Mouse (Mus musculus): ENCODE measurements around the gene Vps52.
"Not testable (repeated sequence)": the region's sequence is repeated elsewhere in the genome, so short reads cannot be mapped to it uniquely, and the experiment has no call there.

Vps52 gene

DNA sequence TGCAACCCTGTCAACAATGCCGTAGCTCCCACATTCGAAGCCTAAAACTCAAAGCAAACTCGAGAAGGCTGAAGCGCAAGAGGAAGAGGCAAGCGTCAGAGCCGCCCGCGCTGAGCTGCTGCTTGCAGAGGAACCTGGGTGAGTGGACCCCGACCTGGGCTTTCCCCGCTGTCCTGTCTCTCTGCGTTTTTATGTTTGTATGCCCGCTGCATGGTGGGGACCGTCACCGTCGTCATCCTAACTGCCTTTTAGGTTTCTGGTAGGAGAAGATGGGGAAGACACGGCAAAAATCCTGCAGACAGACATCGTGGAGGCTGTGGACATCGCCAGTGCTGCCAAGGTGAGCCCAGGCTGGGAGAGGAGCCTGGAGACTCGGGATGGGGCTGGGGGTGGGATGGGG lies 14.2 kb upstream of the Vps52 start:
- DNase-seq (ENCODE audit: low spot score in 2 of 2), result no peak

- DNase-seq (ENCODE audit: low spot score in 2 of 2), result no peak
Measured at GRCm38 (mm10) chr17:33943454-33943853, 12.2 kb upstream of the Vps52 start.

DNA sequence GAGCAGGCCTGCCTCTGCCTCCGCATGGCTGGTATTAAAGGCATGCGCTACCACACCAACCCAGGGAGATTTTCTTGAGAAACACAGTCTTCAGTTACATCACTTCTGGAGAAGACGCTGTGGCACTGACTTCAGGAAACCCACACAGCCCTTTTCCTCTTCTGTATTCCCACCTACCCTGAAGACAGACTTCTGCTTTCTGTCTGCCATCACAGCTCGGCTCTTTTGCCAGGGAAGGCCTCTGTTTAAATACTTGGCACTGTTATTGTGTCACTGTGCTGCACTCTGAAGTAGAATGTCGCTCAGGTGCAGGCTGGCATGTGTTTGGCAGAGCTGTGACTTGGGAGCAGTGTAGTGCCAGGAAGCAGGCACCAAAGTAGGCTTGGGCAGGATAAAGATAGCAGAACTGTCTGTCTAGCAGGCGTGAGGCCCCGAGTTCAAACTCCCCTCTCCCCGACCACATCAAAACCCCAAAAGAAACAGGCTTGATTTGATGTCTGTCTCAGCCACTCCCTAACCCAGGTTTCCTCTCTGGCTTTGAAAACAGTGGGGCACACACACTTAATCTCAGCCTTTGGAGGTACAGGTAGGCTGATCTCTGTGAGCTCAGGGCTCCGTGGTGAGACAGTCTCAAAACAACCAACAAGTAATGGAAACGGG lies 8.1 kb upstream of the Vps52 start:
- no peak for DNase-seq (ENCODE audit: low spot score in 2 of 2)

- DNase-seq (ENCODE audit: low spot score in 2 of 2), result no peak
Measured at GRCm38 (mm10) chr17:33948090-33948904, 7.3 kb upstream of the Vps52 start.

DNA sequence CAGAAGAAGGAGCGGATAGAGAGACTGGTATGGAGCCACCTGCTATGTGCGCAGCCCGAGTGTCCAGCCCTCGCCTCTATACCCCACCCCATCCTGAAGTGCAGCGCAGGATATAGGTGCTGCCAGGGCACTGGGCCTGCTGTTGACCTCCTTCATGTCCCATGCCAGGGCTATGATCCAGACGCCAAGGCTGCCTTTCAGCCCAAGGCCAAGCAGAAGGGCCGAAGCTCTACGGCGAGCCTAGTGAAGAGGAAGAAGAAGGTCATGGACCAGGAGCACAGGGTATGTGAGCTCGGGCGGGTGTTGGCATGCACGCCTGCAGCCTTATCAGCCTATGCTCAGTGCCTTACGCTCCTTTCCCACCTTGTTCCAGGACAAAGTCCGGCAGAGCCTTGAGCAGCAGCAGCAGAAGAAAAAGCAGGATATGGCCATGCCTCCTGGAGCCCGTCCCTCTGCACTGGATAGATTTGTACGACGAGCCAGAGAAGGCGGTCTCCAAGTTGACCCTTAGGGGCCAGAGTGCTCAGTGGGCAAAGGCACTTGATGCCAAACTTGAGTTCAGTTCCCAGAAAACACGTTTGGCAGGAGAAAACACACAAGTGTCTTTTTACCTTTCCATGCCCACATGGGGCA lies 6.6 kb upstream of the Vps52 start:
- no peak for DNase-seq (ENCODE audit: low spot score in 2 of 2)

- DNase-seq (ENCODE audit: low spot score in 2 of 2), result no peak
Measured at GRCm38 (mm10) chr17:33950131-33950625, 5.4 kb upstream of the Vps52 start.

GRCm38 (mm10) chr17:33951021-33951946 lies 4.3 kb upstream of the Vps52 start, which contains the start of gene B3galt4:
TSS of gene B3galt4 (minus strand) at chr17:33951488.
- peak; percentile 47 to 59 for DNase-seq (ENCODE audit: low spot score in 2 of 2)

DNA sequence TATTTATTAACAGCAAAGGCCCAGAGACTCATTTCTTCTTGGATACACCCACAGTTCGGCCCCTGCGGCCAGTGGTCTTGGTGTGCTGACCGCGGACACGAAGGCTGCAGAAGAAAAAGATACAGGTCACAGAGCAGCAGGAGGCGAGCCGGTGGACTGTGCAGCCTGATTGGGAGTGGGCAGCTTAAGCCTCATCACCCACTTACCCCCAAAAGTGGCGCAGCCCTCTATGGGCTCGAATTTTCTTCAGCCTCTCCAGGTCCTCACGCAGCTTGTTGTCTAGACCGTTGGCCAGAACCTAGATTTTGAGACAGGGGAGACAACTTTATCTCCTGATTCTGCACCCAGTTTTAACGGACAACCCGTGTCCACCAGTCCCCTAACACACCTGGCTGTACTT lies 3.6 kb upstream of the Vps52 start:
- not testable (repeated sequence) for DNase-seq (ENCODE audit: low spot score in 2 of 2)

DNA sequence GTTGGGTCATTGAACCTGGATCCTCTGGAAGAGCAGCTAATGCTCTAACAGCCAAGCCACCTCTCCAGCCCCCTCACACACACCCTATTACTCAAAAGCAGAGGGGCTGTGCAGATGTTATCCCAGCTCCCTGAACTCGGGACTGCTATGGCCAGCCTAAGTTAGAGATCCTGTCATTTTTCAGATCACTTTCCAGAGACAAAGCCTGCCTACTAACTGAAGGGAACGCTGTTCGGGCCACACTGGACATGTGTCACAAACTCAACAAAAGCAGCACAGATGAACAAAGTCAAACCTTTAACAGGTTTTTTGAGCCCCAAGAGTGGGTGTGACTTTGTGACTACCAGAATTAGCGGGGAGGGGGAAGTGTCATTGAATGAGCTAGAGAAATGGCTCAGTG lies 2.7 kb upstream of the Vps52 start:
- DNase-seq (ENCODE audit: low spot score in 2 of 2), result no peak

- DNase-seq (ENCODE audit: low spot score in 2 of 2), result no peak
Measured at GRCm38 (mm10) chr17:33953310-33953709, 2.3 kb upstream of the Vps52 start.

DNA sequence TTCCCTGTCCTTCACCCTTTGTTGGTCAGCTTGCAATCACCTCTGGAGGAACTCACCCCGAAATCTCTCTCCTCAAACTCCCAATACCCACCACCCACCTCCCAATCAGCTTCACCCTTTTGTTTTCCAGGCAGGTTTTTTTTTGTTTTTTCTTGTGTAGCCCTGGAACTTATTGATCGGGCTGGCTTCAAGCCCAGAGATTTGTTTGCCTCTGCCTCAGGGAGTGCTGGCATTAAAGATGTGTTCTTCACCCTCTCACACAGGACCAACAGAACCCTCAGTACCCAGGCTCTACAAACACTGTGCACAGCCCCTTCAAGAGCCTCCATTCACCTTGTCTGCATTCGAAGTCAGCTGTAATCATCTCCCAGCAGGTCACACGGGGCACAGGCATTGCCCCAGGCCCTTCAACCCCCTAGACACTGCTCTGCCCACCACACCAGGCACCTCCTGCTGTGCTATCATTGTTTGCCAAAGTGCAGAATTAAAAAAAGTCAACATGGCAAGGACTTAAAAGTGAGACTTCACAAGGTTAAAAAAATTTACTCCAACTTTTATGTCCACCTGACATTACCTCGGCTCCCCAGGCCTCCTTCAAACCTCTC lies 1.5 kb upstream of the Vps52 start:
- no peak for DNase-seq (ENCODE audit: low spot score in 2 of 2)

GRCm38 (mm10) chr17:33954646-33955554 lies 712 bp upstream of the Vps52 start:
- no peak for DNase-seq (ENCODE audit: low spot score in 2 of 2)

GRCm38 (mm10) chr17:33956336-33956735 lies 724 bp downstream of the Vps52 start:
- DNase-seq (ENCODE audit: low spot score in 2 of 2), result no peak

- DNase-seq (ENCODE audit: low spot score in 2 of 2), result no peak
Measured at GRCm38 (mm10) chr17:33957493-33957892, 1.9 kb downstream of the Vps52 start.

- no peak for DNase-seq (ENCODE audit: low spot score in 2 of 2)
Measured at GRCm38 (mm10) chr17:33958451-33958850, 2.8 kb downstream of the Vps52 start.

- DNase-seq (ENCODE audit: low spot score in 2 of 2), result no peak
Measured at GRCm38 (mm10) chr17:33959135-33959534, 3.5 kb downstream of the Vps52 start.

DNA sequence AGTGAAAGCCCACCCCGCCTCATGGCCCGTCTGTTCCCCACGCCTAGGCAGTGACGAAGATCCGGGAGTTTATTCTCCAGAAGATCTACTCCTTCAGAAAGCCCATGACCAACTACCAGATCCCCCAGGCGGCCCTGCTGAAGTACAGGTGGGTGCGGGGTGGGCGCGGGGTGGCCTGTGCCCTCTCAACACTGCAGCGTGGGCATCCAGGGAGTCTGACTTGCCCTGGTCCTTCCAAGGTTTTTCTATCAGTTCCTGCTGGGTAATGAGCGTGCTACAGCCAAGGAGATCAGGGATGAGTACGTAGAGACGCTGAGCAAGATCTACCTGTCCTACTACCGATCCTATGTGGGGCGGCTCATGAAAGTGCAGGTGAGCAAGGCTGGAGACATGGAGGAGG lies 4.3 kb downstream of the Vps52 start:
- no peak for DNase-seq (ENCODE audit: low spot score in 2 of 2)

GRCm38 (mm10) chr17:33962876-33963275 lies 7.3 kb downstream of the Vps52 start:
- no peak for DNase-seq (ENCODE audit: low spot score in 2 of 2)

GRCm38 (mm10) chr17:33965082-33965845 lies 9.7 kb downstream of the Vps52 start:
- no peak for DNase-seq (ENCODE audit: low spot score in 2 of 2)

Measured in spleen, postnatal 14 days (tissue).